14 mouse cellular contexts compared by ENCODE assay signal in the genomic region with DNA sequence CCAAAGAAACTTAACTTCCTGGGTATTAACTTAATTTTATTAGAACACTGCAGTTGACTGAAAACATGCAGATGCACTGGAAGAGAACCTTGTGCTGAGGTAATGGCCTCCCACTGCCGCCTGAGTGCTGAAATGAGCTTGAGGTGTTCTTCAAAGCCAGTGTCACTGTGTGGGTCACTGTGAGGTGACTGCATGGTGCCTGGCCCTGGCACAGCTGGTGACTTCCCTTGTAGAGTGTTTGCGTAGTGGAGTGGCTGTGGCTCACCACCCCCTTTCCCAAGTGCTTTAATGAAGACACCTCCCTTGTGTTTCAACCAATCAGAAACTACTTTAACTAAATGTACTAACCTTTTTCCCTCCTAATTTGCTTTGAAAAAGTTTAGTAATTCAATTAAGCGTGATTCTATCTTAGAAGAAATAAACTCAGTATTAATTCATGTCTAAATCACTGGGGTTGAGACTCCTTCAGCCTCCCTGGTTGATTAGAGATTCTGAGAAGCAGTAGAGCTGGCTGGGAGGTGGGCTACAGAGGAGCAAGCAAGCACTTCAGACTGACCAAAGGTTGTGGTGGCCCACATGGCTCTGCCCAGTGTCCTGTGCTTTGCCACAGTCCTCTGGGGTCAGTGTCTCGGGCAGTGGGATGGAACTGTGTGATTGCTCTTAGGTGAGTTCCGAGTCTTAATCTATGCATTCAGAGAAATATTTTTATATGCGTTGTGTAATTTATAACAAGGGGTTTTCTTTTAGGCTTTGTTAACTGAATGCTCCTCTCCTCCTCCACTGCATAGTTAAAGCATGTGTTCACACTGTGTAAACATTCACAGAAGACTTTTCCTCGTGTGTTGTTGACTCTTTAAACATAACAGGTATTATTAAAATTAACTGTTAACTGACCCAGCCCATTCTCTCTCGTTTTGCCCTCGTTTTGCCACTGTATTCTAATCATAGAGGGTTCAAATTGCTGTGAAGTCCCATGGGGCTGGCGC. TPM values are rescaled to one million over a fixed set of nuclear protein-coding genes. Genes with fewer than 3 reads are reported as not detected.
DNase-seq lines count a peak whose midpoint lies in the region; ATAC-seq and TF ChIP-seq lines count a peak whose summit lies in the region.
"Had no signal": no experiment of that assay in that cellular context is flagged by ENCODE, and none has a peak within 500 bp of the region (broad histone marks: within the 10 kb centered on the region; RNA-seq: fewer than 3 reads in every experiment).

No protein-coding gene starts in this region.

- no peak for TF ChIP-seq CTCF in liver, adult 2 months (IDR thresholded peaks at IDR 0.05; ENCODE audit: low read depth, low read length)

- H3K27ac ChIP-seq in forebrain, embryonic 14.5 days (ENCODE audit: low read depth, low read length): peak overlapping the region; percentile 34; the same call in 1 of the 2 replicates
- no peak overlapping the region for H3K27ac ChIP-seq in forebrain, embryonic 15.5 days (replicated peaks)
- H3K27ac ChIP-seq in liver, adult 2 months (replicated peaks; ENCODE audit: insufficient read depth, low read depth, low read length): peak overlapping the region; percentile 72
- no peak overlapping the region for H3K27ac ChIP-seq in liver, embryonic 12.5 days
- peak overlapping the region; percentile 88 for H3K27ac ChIP-seq in stomach, embryonic 15.5 days
- H3K27ac ChIP-seq: embryonic facial prominence, embryonic 13.5 days; liver, embryonic 14.5 days had no signal

- no peak overlapping the region for H3K4me2 ChIP-seq in forebrain, embryonic 14.5 days (ENCODE audit: low read length)
- no peak overlapping the region for H3K4me2 ChIP-seq in forebrain, embryonic 15.5 days (replicated peaks)
- H3K4me2 ChIP-seq in liver, embryonic 12.5 days: no peak overlapping the region
- H3K4me2 ChIP-seq in stomach, embryonic 15.5 days: peak overlapping the region; percentile 6; the same call in 1 of the 2 replicates
- H3K4me2 ChIP-seq: embryonic facial prominence, embryonic 13.5 days; heart, embryonic 11.5 days had no signal

- ATAC-seq in forebrain, embryonic 14.5 days: no peak
- no peak for ATAC-seq in forebrain, embryonic 15.5 days (replicated peaks)
- ATAC-seq in liver, embryonic 12.5 days: no peak
- peak; percentile 60 for ATAC-seq in stomach, embryonic 15.5 days (ENCODE audit: insufficient read depth, low FRiP score, low read depth)

- no peaks in the 10 kb centered on the region for H3K27me3 ChIP-seq in forebrain, embryonic 14.5 days (replicated peaks; ENCODE audit: control insufficient read depth, insufficient read depth, low read length)
- no peaks in the 10 kb centered on the region for H3K27me3 ChIP-seq in forebrain, embryonic 15.5 days
- H3K27me3 ChIP-seq in liver, adult 2 months (ENCODE audit: control insufficient read depth, insufficient read depth, low read length): no peaks in the 10 kb centered on the region
- peaks cover 19% of the 10 kb centered on the region for H3K27me3 ChIP-seq in liver, embryonic 12.5 days (replicated peaks)
- H3K27me3 ChIP-seq in stomach, embryonic 15.5 days (replicated peaks): no peaks in the 10 kb centered on the region
- H3K27me3 ChIP-seq: embryonic facial prominence, embryonic 13.5 days had no signal

- H3K9me3 ChIP-seq in forebrain, embryonic 14.5 days (replicated peaks; ENCODE audit: control insufficient read depth, low read length): no peaks in the 10 kb centered on the region
- H3K9me3 ChIP-seq in forebrain, embryonic 15.5 days: no peaks in the 10 kb centered on the region
- no peaks in the 10 kb centered on the region for H3K9me3 ChIP-seq in liver, embryonic 12.5 days (replicated peaks)
- no peaks in the 10 kb centered on the region for H3K9me3 ChIP-seq in stomach, embryonic 15.5 days
- H3K9me3 ChIP-seq: embryonic facial prominence, embryonic 13.5 days; G1E had no signal

- H3K36me3 ChIP-seq in forebrain, embryonic 14.5 days (ENCODE audit: control insufficient read depth, insufficient read depth, low read length): peaks cover 32% of the 10 kb centered on the region
- peaks cover 32% of the 10 kb centered on the region for H3K36me3 ChIP-seq in forebrain, embryonic 15.5 days
- H3K36me3 ChIP-seq in liver, adult 2 months (ENCODE audit: control insufficient read depth, insufficient read depth, low read length): peaks cover 16% of the 10 kb centered on the region; the same call in 1 of the 2 replicates
- peaks cover 25% of the 10 kb centered on the region for H3K36me3 ChIP-seq in liver, embryonic 12.5 days
- peaks cover 15% of the 10 kb centered on the region for H3K36me3 ChIP-seq in stomach, embryonic 15.5 days

- no peak overlapping the region; the same call in 1 of the 2 replicates for H3K9ac ChIP-seq in forebrain, embryonic 14.5 days (ENCODE audit: low read length)
- no peak overlapping the region for H3K9ac ChIP-seq in forebrain, embryonic 15.5 days (replicated peaks)
- peak overlapping the region; percentile 22 for H3K9ac ChIP-seq in liver, adult 2 months (ENCODE audit: low read depth, low read length)
- no peak overlapping the region for H3K9ac ChIP-seq in liver, embryonic 12.5 days
- H3K9ac ChIP-seq in stomach, embryonic 15.5 days: no peak overlapping the region
- H3K9ac ChIP-seq: embryonic facial prominence, embryonic 13.5 days; liver, embryonic 14.5 days had no signal

- no peaks in the 10 kb centered on the region for H3K79me2 ChIP-seq in liver, adult 2 months (ENCODE audit: control insufficient read depth, insufficient read depth, low read length)

- no peak overlapping the region for H3K4me3 ChIP-seq in forebrain, embryonic 14.5 days (ENCODE audit: low read depth, low read length)
- no peak overlapping the region for H3K4me3 ChIP-seq in forebrain, embryonic 15.5 days
- no peak overlapping the region for H3K4me3 ChIP-seq in liver, adult 2 months (ENCODE audit: insufficient read depth, low read depth, low read length)
- no peak overlapping the region for H3K4me3 ChIP-seq in liver, embryonic 12.5 days
- no peak overlapping the region for H3K4me3 ChIP-seq in stomach, embryonic 15.5 days (replicated peaks)
- H3K4me3 ChIP-seq: embryonic facial prominence, embryonic 13.5 days had no signal

- peaks cover 9% of the 10 kb centered on the region; the same call in 1 of the 2 replicates for H3K4me1 ChIP-seq in forebrain, embryonic 14.5 days (ENCODE audit: control insufficient read depth, insufficient read depth, low read length)
- peaks cover 17% of the 10 kb centered on the region for H3K4me1 ChIP-seq in forebrain, embryonic 15.5 days
- H3K4me1 ChIP-seq in liver, adult 2 months (ENCODE audit: control insufficient read depth, insufficient read depth, low read length): peaks cover 12% of the 10 kb centered on the region
- H3K4me1 ChIP-seq in liver, embryonic 12.5 days: peaks cover 40% of the 10 kb centered on the region
- peaks cover 36% of the 10 kb centered on the region for H3K4me1 ChIP-seq in stomach, embryonic 15.5 days

- 68% methylated on average over 10 of the region's 10 CpGs for WGBS in forebrain, embryonic 14.5 days
- WGBS in forebrain, embryonic 15.5 days: 67% methylated on average over 10 of the region's 10 CpGs
- WGBS in liver, adult 2 months: 32% methylated on average over 10 of the region's 10 CpGs
- 76% methylated on average over 10 of the region's 10 CpGs for WGBS in liver, embryonic 12.5 days (ENCODE audit: insufficient replicate concordance)
- 58% methylated on average over 10 of the region's 10 CpGs for WGBS in stomach, embryonic 15.5 days

- no peak for TF ChIP-seq POLR2A in liver, adult 2 months (IDR thresholded peaks at IDR 0.05; ENCODE audit: extremely low read depth, insufficient read depth, low read length)

- no peak for DNase-seq in forebrain, embryonic 14.5 days (ENCODE audit: low spot score)
- DNase-seq in liver, adult 2 months (ENCODE audit: extremely low read depth, low read depth, low spot score): peak; percentile 78
- peak; percentile 58 for DNase-seq in lung, postnatal 14 days
- no peak for DNase-seq in cerebellum, postnatal 14 days
- DNase-seq in spleen, postnatal 4 days (ENCODE audit: low spot score in 2 of 2): no peak

RNA-seq across cellular contexts. Expression of a gene that starts 13.4 kb away (rescaled TPM):
- polyA plus RNA-seq in forebrain, embryonic 14.5 days (2014; fragmentation: Nextera tagmentation; extraction: Ambion mirVana): 10.2 and 10.3 TPM in 2 replicates
- 15.9 and 17.2 TPM in 2 replicates for polyA plus RNA-seq in forebrain, embryonic 15.5 days (2015; fragmentation: Nextera tagmentation; extraction: Ambion mirVana)
- total RNA-seq in liver, adult 2 months (2014; rRNA removed): 28.0 and 30.0 TPM in 2 replicates
- 47.6 and 56.5 TPM in 2 replicates for polyA plus RNA-seq in liver, adult 2 months (2012; rRNA removed)
- 15.7 and 15.9 TPM in 2 replicates for polyA plus RNA-seq in liver, embryonic 12.5 days (2016; fragmentation: Nextera tagmentation; extraction: Ambion mirVana)
- 24.2 and 27.3 TPM in 2 replicates for polyA plus RNA-seq in stomach, embryonic 15.5 days (2015; fragmentation: Nextera tagmentation; extraction: Ambion mirVana)

RNA-seq across cellular contexts. Expression of a gene that starts 19.5 kb away (rescaled TPM):
- polyA plus RNA-seq in forebrain, embryonic 14.5 days (2014; fragmentation: Nextera tagmentation; extraction: Ambion mirVana): 89.6 and 104 TPM in 2 replicates
- polyA plus RNA-seq in forebrain, embryonic 15.5 days (2015; fragmentation: Nextera tagmentation; extraction: Ambion mirVana): 153 and 156 TPM in 2 replicates
- total RNA-seq in liver, adult 2 months (2014; rRNA removed): 17.9 and 20.1 TPM in 2 replicates
- 2.5 and 4.6 TPM in 2 replicates for polyA plus RNA-seq in liver, adult 2 months (2012; rRNA removed)
- 67.1 and 67.4 TPM in 2 replicates for polyA plus RNA-seq in liver, embryonic 12.5 days (2016; fragmentation: Nextera tagmentation; extraction: Ambion mirVana)
- polyA plus RNA-seq in stomach, embryonic 15.5 days (2015; fragmentation: Nextera tagmentation; extraction: Ambion mirVana): 116 TPM in 2 replicates

RNA-seq across cellular contexts. Expression of a gene that starts 51.6 kb away (rescaled TPM):
- 0.27 and 1.7 TPM in 2 replicates for polyA plus RNA-seq in forebrain, embryonic 14.5 days (2014; fragmentation: Nextera tagmentation; extraction: Ambion mirVana)
- 0.60 and 0.66 TPM in 2 replicates for polyA plus RNA-seq in forebrain, embryonic 15.5 days (2015; fragmentation: Nextera tagmentation; extraction: Ambion mirVana)
- 180 and 280 TPM in 2 replicates for total RNA-seq in liver, adult 2 months (2014; rRNA removed)
- 251 and 292 TPM in 2 replicates for polyA plus RNA-seq in liver, adult 2 months (2012; rRNA removed)
- 4.0 and 4.3 TPM in 2 replicates for polyA plus RNA-seq in liver, embryonic 12.5 days (2016; fragmentation: Nextera tagmentation; extraction: Ambion mirVana)
- 6.6 and 7.7 TPM in 2 replicates for polyA plus RNA-seq in stomach, embryonic 15.5 days (2015; fragmentation: Nextera tagmentation; extraction: Ambion mirVana)
- polyA plus RNA-seq: G1E had no signal

RNA-seq across cellular contexts. Expression of a gene that starts 59.6 kb away (rescaled TPM):
- polyA plus RNA-seq in forebrain, embryonic 14.5 days (2014; fragmentation: Nextera tagmentation; extraction: Ambion mirVana): not detected in 2 replicates
- polyA plus RNA-seq in forebrain, embryonic 15.5 days (2015; fragmentation: Nextera tagmentation; extraction: Ambion mirVana): 0.45 TPM in 1 of 2 replicates, not detected in the other
- 0.67 TPM in 1 of 2 replicates, not detected in the other for total RNA-seq in liver, adult 2 months (2014; rRNA removed)
- polyA plus RNA-seq in liver, adult 2 months (2012; rRNA removed): 0.16 and 0.49 TPM in 2 replicates
- 0.29 TPM in 1 of 2 replicates, not detected in the other for polyA plus RNA-seq in liver, embryonic 12.5 days (2016; fragmentation: Nextera tagmentation; extraction: Ambion mirVana)
- 6.4 and 10.9 TPM in 2 replicates for polyA plus RNA-seq in stomach, embryonic 15.5 days (2015; fragmentation: Nextera tagmentation; extraction: Ambion mirVana)
- total RNA-seq: G1E; left cerebral cortex, adult 18-20 months had no signal
- polyA plus RNA-seq: G1E; heart, embryonic 11.5 days; liver, embryonic 14.5 days; neural tube, embryonic 14.5 days had no signal

Comparison
In these comparisons a context has a peak if more than half of its experiments do, and no peak if none do; other contexts are left out.
1. H3K27ac ChIP-seq: peak in forebrain, embryonic 14.5 days (single experiment), liver, adult 2 months (single experiment) and stomach, embryonic 15.5 days (single experiment); none in forebrain, embryonic 15.5 days (single experiment) and liver, embryonic 12.5 days (single experiment).
2. RNA of a gene that starts 19.5 kb away (polyA plus RNA-seq): 153 to 156 TPM in forebrain, embryonic 15.5 days, 116 TPM in stomach, embryonic 15.5 days, 89.6 to 104 TPM in forebrain, embryonic 14.5 days and 67.1 to 67.4 TPM in liver, embryonic 12.5 days; 2.5 to 4.6 TPM in liver, adult 2 months; every median in the first group is over 10 times any median in the second.
3. RNA of a gene that starts 51.6 kb away (polyA plus RNA-seq): 251 to 292 TPM in liver, adult 2 months; 6.6 to 7.7 TPM in stomach, embryonic 15.5 days, 4.0 to 4.3 TPM in liver, embryonic 12.5 days, 0.60 to 0.66 TPM in forebrain, embryonic 15.5 days and 0.27 to 1.7 TPM in forebrain, embryonic 14.5 days; every median in the first group is over 10 times any median in the second.
4. DNase-seq: peak in liver, adult 2 months (single experiment) and lung, postnatal 14 days (single experiment); none in forebrain, embryonic 14.5 days (single experiment), cerebellum, postnatal 14 days (0 of 2) and spleen, postnatal 4 days (0 of 2).